Mouse (Mus musculus): ENCODE measurements at regions not wholly inside any gene's neighbourhood (a gene's known extent, or its start where the extent isn't known, plus 50 kb on each side); places are given as distances from the start of the nearest gene placed in this dataset.
"Not testable (repeated sequence)": the region's sequence is repeated elsewhere in the genome, so short reads cannot be mapped to it uniquely, and the experiment has no call there.

DNA sequence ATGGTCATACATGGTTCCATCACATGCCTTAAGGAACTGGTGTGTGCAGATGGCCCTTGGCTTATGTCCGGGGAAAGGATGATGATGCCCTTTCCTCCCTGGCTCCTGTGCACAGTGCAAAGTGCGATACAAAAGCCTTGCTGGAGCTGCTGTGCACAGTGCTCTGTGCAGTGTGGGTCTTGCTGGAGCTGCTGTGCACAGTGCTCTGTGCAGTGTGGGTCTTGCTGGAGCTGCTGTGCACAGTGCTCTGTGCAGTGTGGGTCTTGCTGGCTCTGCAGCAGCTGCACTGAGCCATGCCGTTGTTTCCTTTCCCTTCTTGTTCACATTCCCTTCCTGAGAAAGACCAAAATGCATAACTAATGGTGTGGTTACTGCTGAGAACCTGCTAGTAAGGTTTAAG, 81.2 kb upstream of the Shb start:
- not testable (repeated sequence) for TF ChIP-seq POLR2A (IDR thresholded peaks at IDR 0.05; ENCODE audit: insufficient read length, low read depth); TCF3 (IDR thresholded peaks at IDR 0.05; ENCODE audit: insufficient read length, low read depth); MAX (IDR thresholded peaks at IDR 0.05; ENCODE audit: low read depth); E2F4 (IDR thresholded peaks at IDR 0.05; ENCODE audit: insufficient read depth); CEBPB (IDR thresholded peaks at IDR 0.05; ENCODE audit: insufficient read depth, poor library complexity, severe bottlenecking); MYOD1 (IDR thresholded peaks at IDR 0.05; ENCODE audit: control insufficient read depth in 1 of 3, insufficient read length in 2 of 3, low read depth in 2 of 3); REST (IDR thresholded peaks at IDR 0.05; ENCODE audit: insufficient read depth, insufficient read length); TCF12 (IDR thresholded peaks at IDR 0.05; ENCODE audit: insufficient read depth, poor library complexity, severe bottlenecking); MYOG (IDR thresholded peaks at IDR 0.05; ENCODE audit: control insufficient read depth in 1 of 3, insufficient read depth in 1 of 3, insufficient read length in 2 of 3, low read depth in 2 of 3); POLR2AphosphoS2 (IDR thresholded peaks at IDR 0.05; ENCODE audit: insufficient read length, low read depth)
